Mouse (Mus musculus): ENCODE measurements around the gene Map3k5. TPM values are rescaled to one million over a fixed set of nuclear protein-coding genes. Genes with fewer than 3 reads are reported as not detected.

Map3k5 gene
- total and polyA plus RNA-seq, 3 experiments: 0.35 to 0.97 TPM; not detected in 1

DNA sequence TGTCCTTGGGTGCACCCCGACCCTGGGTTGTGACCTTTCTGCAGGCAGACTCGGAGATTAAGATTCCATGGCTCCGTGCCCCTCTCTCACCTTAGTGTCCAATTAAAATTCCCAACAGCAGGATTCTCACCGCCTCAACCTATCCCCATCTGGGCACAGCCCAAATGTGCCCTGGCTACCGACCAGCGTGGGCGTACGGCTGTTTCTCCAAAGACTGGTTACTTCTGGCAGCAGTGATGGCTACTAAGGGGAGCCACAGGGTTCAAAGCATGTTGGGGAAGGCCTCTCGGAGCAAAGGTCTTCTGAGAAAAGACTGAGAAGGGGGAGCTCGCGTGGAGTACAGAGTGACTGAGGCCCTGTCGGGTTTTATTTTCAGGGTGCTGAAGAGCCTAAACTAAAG, 190.3 kb downstream of the Map3k5 start:
- no peaks in the 10 kb centered on the region for H3K4me1 ChIP-seq (ENCODE audit: control insufficient read depth in 1 of 2, insufficient read depth in 2 of 2, low read length in 2 of 2)

GRCm38 (mm10) chr10:20125226-20125625, 191.0 kb downstream of the Map3k5 start:
- no peak overlapping the region for H3K27ac ChIP-seq (ENCODE audit: control insufficient read depth, low read depth, low read length)
- no peak overlapping the region for H3K9ac ChIP-seq (ENCODE audit: control insufficient read depth, low read depth, low read length, poor library complexity, severe bottlenecking)
- no peaks in the 10 kb centered on the region for H3K36me3 ChIP-seq (ENCODE audit: control insufficient read depth in 1 of 2, insufficient read depth in 2 of 2, low read length in 2 of 2)
- H3K9me3 ChIP-seq (replicated peaks; ENCODE audit: insufficient read depth, low read length): no peaks in the 10 kb centered on the region
- peak; percentile 66 for DNase-seq (ENCODE audit: low read depth, low spot score)
- no peaks in the 10 kb centered on the region for H3K4me1 ChIP-seq (ENCODE audit: control insufficient read depth in 1 of 2, insufficient read depth in 2 of 2, low read length in 2 of 2)
- TF ChIP-seq SMC3 (IDR thresholded peaks at IDR 0.05; ENCODE audit: low read depth, low read length): peak; percentile 79
- peak; percentile 84 for TF ChIP-seq RAD21 (IDR thresholded peaks at IDR 0.05; ENCODE audit: low read depth, low read length)
- TF ChIP-seq MYB (IDR thresholded peaks at IDR 0.05; ENCODE audit: low read depth, low read length): no peak
- TF ChIP-seq ZC3H11A (IDR thresholded peaks at IDR 0.05; ENCODE audit: low read depth, low read length): peak; percentile 59
- peak; percentile 62 to 88 (median 79) for TF ChIP-seq CTCF (IDR thresholded peaks at IDR 0.05 in 2 of 3, conservative IDR thresholded peaks at IDR 0.05 in 1 of 3; ENCODE audit: control insufficient read depth in 1 of 3, insufficient read depth in 1 of 3, low read depth in 2 of 3, low read length in 3 of 3, poor library complexity in 1 of 3, severe bottlenecking in 1 of 3)
- H3K27me3 ChIP-seq (ENCODE audit: control insufficient read depth in 1 of 2, insufficient read depth in 2 of 2, low read length in 2 of 2): no peaks in the 10 kb centered on the region; a peak in 1 of 4 replicates
- H3K4me3 ChIP-seq (ENCODE audit: control insufficient read depth in 1 of 2, insufficient read depth in 1 of 2, low read depth in 2 of 2, low read length in 2 of 2): no peak overlapping the region
- H3K79me2 ChIP-seq (ENCODE audit: control insufficient read depth, insufficient read depth, low read length, poor library complexity): no peaks in the 10 kb centered on the region

More for the DNA sequence above, 190.3 kb downstream of the Map3k5 start:
- no peak for DNase-seq (ENCODE audit: low read depth, low spot score)
- Histone ChIP-seq H3K9me3 (replicated peaks; ENCODE audit: insufficient read depth, low read length) (no peaks in the 10 kb centered on the region), H3K9ac (ENCODE audit: control insufficient read depth, low read depth, low read length, poor library complexity, severe bottlenecking) (no peak overlapping the region), H3K27me3 (ENCODE audit: control insufficient read depth in 1 of 2, insufficient read depth in 2 of 2, low read length in 2 of 2) (no peaks in the 10 kb centered on the region; a peak in 1 of 4 replicates), H3K36me3 (ENCODE audit: control insufficient read depth in 1 of 2, insufficient read depth in 2 of 2, low read length in 2 of 2) (no peaks in the 10 kb centered on the region), H3K4me3 (ENCODE audit: control insufficient read depth in 1 of 2, insufficient read depth in 1 of 2, low read depth in 2 of 2, low read length in 2 of 2) (no peak overlapping the region), H3K79me2 (ENCODE audit: control insufficient read depth, insufficient read depth, low read length, poor library complexity) (no peaks in the 10 kb centered on the region), H3K27ac (ENCODE audit: control insufficient read depth, low read depth, low read length) (no peak overlapping the region)
- TF ChIP-seq POLR2AphosphoS5 (IDR thresholded peaks at IDR 0.05; ENCODE audit: borderline replicate concordance, low read depth, low read length): no peak
- TF ChIP-seq SMC3 (IDR thresholded peaks at IDR 0.05; ENCODE audit: low read depth, low read length): no peak
- no peak for TF ChIP-seq MYC (IDR thresholded peaks at IDR 0.05; ENCODE audit: low read depth, low read length)
- TF ChIP-seq MAZ (IDR thresholded peaks at IDR 0.05; ENCODE audit: low read depth, low read length): no peak
- TF ChIP-seq RCOR1 (IDR thresholded peaks at IDR 0.05; ENCODE audit: low read depth, low read length): no peak
- no peak for TF ChIP-seq ZMIZ1 (IDR thresholded peaks at IDR 0.05; ENCODE audit: low read depth, low read length)
- TF ChIP-seq ETS1 (IDR thresholded peaks at IDR 0.05; ENCODE audit: low read depth, low read length): no peak
- no peak for TF ChIP-seq CHD2 (IDR thresholded peaks at IDR 0.05; ENCODE audit: low read length)
- no peak for TF ChIP-seq ZKSCAN1 (IDR thresholded peaks at IDR 0.05; ENCODE audit: low read depth, low read length)
- no peak for TF ChIP-seq JUND (IDR thresholded peaks at IDR 0.05; ENCODE audit: low read depth, low read length)
- TF ChIP-seq MEF2A (IDR thresholded peaks at IDR 0.05; ENCODE audit: extremely low read depth, insufficient replicate concordance, low read depth, low read length, poor library complexity, severe bottlenecking): no peak
- no peak for TF ChIP-seq GABPA (IDR thresholded peaks at IDR 0.05; ENCODE audit: low read depth, low read length)
- no peak for TF ChIP-seq MAX (IDR thresholded peaks at IDR 0.05; ENCODE audit: low read length)
- TF ChIP-seq CHD1 (IDR thresholded peaks at IDR 0.05; ENCODE audit: low read depth, low read length): no peak
- no peak for TF ChIP-seq E2F4 (IDR thresholded peaks at IDR 0.05; ENCODE audit: borderline replicate concordance, low read depth, low read length)
- TF ChIP-seq GATA1 (IDR thresholded peaks at IDR 0.05; ENCODE audit: low read depth, low read length): no peak
- no peak for TF ChIP-seq POLR2AphosphoS2 (IDR thresholded peaks at IDR 0.05; ENCODE audit: low read length)
- no peak for TF ChIP-seq ZC3H11A (IDR thresholded peaks at IDR 0.05; ENCODE audit: low read depth, low read length)
